Mouse (Mus musculus) hindbrain, embryonic 10.5 days (tissue): Measurements from ENCODE around the gene Chchd2. TPM values are rescaled to one million over a fixed set of nuclear protein-coding genes. Genes with fewer than 3 reads are reported as not detected.

Source experiments
- DNase-seq: peaks from one replicate; pipeline ENCODE4 v3.0.0-alpha.2; 2017; ENCODE audit warnings: low spot score
- H3K27ac ChIP-seq: fragments of 300-500 bp; sonication (generic); 2 replicates; pipeline ENCODE4 v1.5.1; 2016; ENCODE audit warnings: mild to moderate bottlenecking, moderate library complexity
- H3K27me3 ChIP-seq: fragments of 300-500 bp; sonication (generic); 2 replicates; pipeline ENCODE4 v1.6.1; 2016; ENCODE audit warnings: mild to moderate bottlenecking; ENCODE audit not compliant: poor library complexity, insufficient read depth, severe bottlenecking
- H3K36me3 ChIP-seq: fragments of 300-500 bp; sonication (generic); 2 replicates; pipeline ENCODE4 v1.6.1; 2016; ENCODE audit warnings: mild to moderate bottlenecking, moderate library complexity
- H3K4me1 ChIP-seq: fragments of 300-500 bp; sonication (generic); replicated peaks from 2 replicates; pipeline ENCODE4 v1.6.1; 2016; ENCODE audit warnings: mild to moderate bottlenecking
- H3K4me3 ChIP-seq: fragments of 300-500 bp; sonication (generic); 2 replicates; pipeline ENCODE4 v1.5.1; 2016; ENCODE audit warnings: mild to moderate bottlenecking, moderate library complexity
- H3K9me3 ChIP-seq: fragments of 300-500 bp; sonication (generic); 2 replicates; pipeline ENCODE4 v1.6.1; 2016; ENCODE audit warnings: mild to moderate bottlenecking, moderate library complexity
- WGBS: fragments of 180-500 bp; shearing (Covaris S2); methylation state at CpG from one replicate; pipeline ENCODE4 v1.1.7; 2016; 5-methylcytosine and 5-hydroxymethylcytosine counted together
- polyA plus RNA-seq: library from polyadenylated mRNA; unstranded; fragments of >200 nt; fragmentation: Nextera tagmentation; extraction: Ambion mirVana; gene quantifications from 2 replicates; pipeline ENCODE4 v1.2.1, GENCODE M21; 2016

Gene Chchd2
- polyA plus RNA-seq, 1 experiment from 2014 or later: 1,092 TPM

DNA sequence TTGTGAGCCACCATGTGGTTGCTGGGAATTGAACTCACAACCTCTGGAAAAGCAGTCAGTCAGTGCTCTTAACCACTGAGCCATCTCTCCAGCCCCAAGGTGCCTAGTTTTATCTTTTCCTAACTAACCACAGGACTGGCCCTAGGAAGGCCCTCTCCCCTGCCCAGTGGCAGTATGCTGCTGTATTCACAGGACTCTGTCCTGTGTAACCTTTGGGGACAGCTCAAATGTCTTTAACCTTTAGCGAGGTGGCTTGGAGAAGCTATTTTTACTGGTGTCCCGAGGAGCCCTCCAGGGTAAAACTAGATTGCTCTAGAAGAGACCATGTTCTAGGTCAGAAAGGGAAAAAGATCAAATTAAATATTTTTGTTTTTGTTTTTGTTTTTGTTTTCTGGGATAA, 16.0 kb downstream of the Chchd2 start:
- no peak overlapping the region for H3K27ac ChIP-seq
- H3K9me3 ChIP-seq: no peaks in the 10 kb centered on the region
- no peaks in the 10 kb centered on the region for H3K4me1 ChIP-seq
- no peaks in the 10 kb centered on the region for H3K36me3 ChIP-seq
- H3K27me3 ChIP-seq: no peaks in the 10 kb centered on the region
- H3K4me3 ChIP-seq: no peak overlapping the region
- DNase-seq: no peak
- 77% methylated on average over 2 of the region's 2 CpGs for WGBS

DNA sequence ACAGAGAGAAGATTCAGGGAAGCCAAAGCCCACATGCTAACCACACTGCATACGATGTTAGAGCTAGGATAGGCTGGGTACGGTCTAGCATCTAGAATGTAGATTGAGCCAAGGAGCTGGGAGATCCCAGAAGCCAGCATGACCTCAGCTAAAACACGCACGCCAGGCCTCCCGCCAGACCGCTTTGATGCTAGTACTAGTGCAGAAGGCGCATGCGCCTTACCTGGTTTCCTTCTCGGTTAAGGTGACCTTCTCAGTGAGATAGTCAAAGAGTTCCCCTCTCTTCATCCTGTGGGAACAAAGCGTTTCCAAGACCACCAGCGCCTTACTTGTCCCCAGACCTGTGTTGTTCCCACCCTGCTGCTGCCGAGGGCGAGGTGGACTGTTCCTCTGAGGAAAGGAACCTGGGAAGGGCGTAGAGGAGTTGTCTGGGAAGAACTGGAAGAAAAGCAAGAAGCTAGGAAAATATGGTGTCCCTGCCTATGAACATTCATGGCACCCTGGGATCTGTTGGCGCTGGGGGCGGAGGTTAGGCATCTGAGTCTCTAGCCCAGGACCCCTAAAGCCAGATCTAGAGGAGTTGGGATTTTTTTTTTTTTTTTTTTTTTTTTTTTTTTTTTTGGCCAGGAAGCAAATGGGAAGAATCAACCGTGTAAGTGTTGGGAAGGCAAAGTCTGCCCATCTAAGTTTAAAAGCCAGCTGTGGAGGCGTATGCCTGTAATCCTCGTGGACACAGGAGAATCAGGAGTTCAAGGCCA, 17.9 kb downstream of the Chchd2 start:
- Histone ChIP-seq H3K36me3 (no peaks in the 10 kb centered on the region), H3K27me3 (no peaks in the 10 kb centered on the region), H3K4me3 (no peak overlapping the region), H3K9me3 (no peaks in the 10 kb centered on the region), H3K27ac (no peak overlapping the region), H3K4me1 (peaks cover 2% of the 10 kb centered on the region)
- DNase-seq: no peak
- 87% methylated on average over 19 of the region's 19 CpGs for WGBS

- 90% methylated on average over 12 of the region's 12 CpGs for WGBS
- Histone ChIP-seq H3K4me1 (peaks cover 7% of the 10 kb centered on the region), H3K9me3 (peaks cover 7% of the 10 kb centered on the region; the same call in 1 of the 2 replicates), H3K36me3 (peaks cover 23% of the 10 kb centered on the region), H3K4me3 (no peak overlapping the region), H3K27me3 (no peaks in the 10 kb centered on the region), H3K27ac (no peak overlapping the region)
- DNase-seq: no peak
These were observed 21.4 kb downstream of the Chchd2 start for GRCm38 (mm10) chr5:129865841-129866240.

DNA sequence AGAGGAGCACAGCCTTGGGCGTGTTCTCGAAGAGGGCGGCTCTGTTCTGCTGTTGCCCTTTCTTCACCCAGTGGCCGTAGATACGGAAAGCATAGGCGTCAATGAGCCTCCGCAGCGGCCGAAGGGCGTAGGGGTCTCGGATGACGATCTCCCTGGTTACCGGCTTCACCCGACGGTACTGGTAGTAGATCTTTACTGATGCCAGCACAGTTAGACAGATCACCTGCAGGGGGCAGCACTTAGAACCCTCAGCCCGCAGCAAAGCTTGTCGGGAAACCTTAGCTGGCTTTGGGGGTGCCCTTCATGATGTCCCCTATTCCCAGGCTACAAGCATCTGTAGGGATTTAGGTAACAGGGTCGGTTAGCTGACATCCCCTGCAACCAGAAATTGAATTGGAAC, 22.8 kb downstream of the Chchd2 start:
- H3K27ac ChIP-seq: no peak overlapping the region; the same call in 1 of the 2 replicates
- WGBS: 12% methylated on average over 18 of the region's 18 CpGs

GRCm38 (mm10) chr5:129862325-129862724, 24.9 kb downstream of the Chchd2 start:
- 96% methylated on average over 6 of the region's 6 CpGs for WGBS
- Histone ChIP-seq H3K27me3 (no peaks in the 10 kb centered on the region), H3K4me1 (peaks cover 7% of the 10 kb centered on the region), H3K27ac (no peak overlapping the region), H3K4me3 (no peak overlapping the region), H3K36me3 (peaks cover 51% of the 10 kb centered on the region), H3K9me3 (peaks cover 7% of the 10 kb centered on the region; the same call in 1 of the 2 replicates)
- no peak for DNase-seq

More for the DNA sequence above, 22.8 kb downstream of the Chchd2 start:
- Histone ChIP-seq H3K9me3 (peaks cover 7% of the 10 kb centered on the region; the same call in 1 of the 2 replicates), H3K27me3 (no peaks in the 10 kb centered on the region), H3K4me3 (no peak overlapping the region; the same call in 1 of the 2 replicates), H3K4me1 (peaks cover 7% of the 10 kb centered on the region), H3K36me3 (peaks cover 36% of the 10 kb centered on the region)
- DNase-seq: peak; percentile 51

GRCm38 (mm10) chr5:129856414-129856813, 30.9 kb downstream of the Chchd2 start:
- peaks cover 84% of the 10 kb centered on the region for H3K36me3 ChIP-seq
- 88% methylated on average over 5 of the region's 5 CpGs for WGBS
- DNase-seq: no peak
- H3K4me3 ChIP-seq: no peak overlapping the region
- H3K9me3 ChIP-seq: no peaks in the 10 kb centered on the region
- no peak overlapping the region for H3K27ac ChIP-seq
- H3K4me1 ChIP-seq: no peaks in the 10 kb centered on the region
- no peaks in the 10 kb centered on the region for H3K27me3 ChIP-seq

GRCm38 (mm10) chr5:129855163-129855562, 32.1 kb downstream of the Chchd2 start:
- Histone ChIP-seq H3K27ac (no peak overlapping the region), H3K9me3 (no peaks in the 10 kb centered on the region), H3K4me1 (no peaks in the 10 kb centered on the region), H3K36me3 (peaks cover 77% of the 10 kb centered on the region), H3K4me3 (no peak overlapping the region), H3K27me3 (no peaks in the 10 kb centered on the region)
- DNase-seq: no peak
- WGBS: 41% methylated on average over 5 of the region's 5 CpGs

DNA sequence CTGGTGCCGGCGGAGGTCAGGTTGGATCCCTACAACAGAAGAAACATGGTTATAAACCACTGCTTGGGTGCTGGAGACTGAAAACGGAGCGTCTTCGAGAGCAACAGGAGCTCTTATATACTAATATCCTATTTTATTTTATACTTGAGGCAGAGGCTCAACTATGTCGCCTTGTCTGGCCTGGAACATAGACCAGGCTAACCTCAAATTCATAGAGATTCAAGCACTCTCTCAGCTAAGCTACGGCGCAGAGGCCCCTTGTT, 39.8 kb downstream of the Chchd2 start:
- DNase-seq: no peak
- Histone ChIP-seq H3K4me1 (peaks cover 11% of the 10 kb centered on the region), H3K36me3 (peaks cover 51% of the 10 kb centered on the region), H3K4me3 (peak overlapping the region; percentile 70), H3K27ac (peak overlapping the region; percentile 89), H3K9me3 (peaks cover 2% of the 10 kb centered on the region; the same call in 1 of the 2 replicates), H3K27me3 (no peaks in the 10 kb centered on the region)
- 67% methylated on average over 8 of the region's 8 CpGs for WGBS

GRCm38 (mm10) chr5:129846752-129847557, 40.3 kb downstream of the Chchd2 start, which contains the start of gene Sumf2:
TSS of gene Sumf2 (plus strand) at chr5:129846986.
- DNase-seq: peak; percentile 97
- H3K4me1 ChIP-seq: peaks cover 11% of the 10 kb centered on the region
- H3K36me3 ChIP-seq: peaks cover 50% of the 10 kb centered on the region
- peak within 1 kb of the TSS; percentile 70 for H3K4me3 ChIP-seq
- 13% methylated on average over 22 of the region's 22 CpGs for WGBS
- peak within 1 kb of the TSS; percentile 89 for H3K27ac ChIP-seq
- H3K27me3 ChIP-seq: no peaks in the 10 kb centered on the region
- peaks cover 2% of the 10 kb centered on the region; the same call in 1 of the 2 replicates for H3K9me3 ChIP-seq

DNA sequence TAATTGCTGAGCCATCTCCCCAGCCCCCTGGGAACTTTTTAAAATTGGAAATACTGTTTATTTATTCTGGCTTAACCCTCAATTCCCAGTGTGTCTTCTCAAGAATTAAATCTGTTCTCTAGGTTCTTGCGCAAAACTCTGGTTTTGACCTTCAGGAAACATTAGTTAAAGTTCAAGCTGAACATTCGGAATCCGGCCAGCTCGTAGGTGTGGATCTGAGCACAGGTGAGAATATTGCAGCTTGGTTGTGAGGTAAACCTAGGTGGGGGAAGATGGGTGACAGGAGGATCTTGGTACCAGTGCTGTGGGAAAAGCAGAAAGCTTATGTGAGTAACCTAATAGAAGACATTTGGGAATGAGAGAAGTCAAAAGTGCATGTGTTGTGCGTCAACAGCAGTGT, 42.4 kb downstream of the Chchd2 start:
- Histone ChIP-seq H3K4me1 (peaks cover 11% of the 10 kb centered on the region), H3K36me3 (peaks cover 36% of the 10 kb centered on the region), H3K27me3 (no peaks in the 10 kb centered on the region), H3K27ac (no peak overlapping the region), H3K4me3 (no peak overlapping the region), H3K9me3 (peaks cover 2% of the 10 kb centered on the region; the same call in 1 of the 2 replicates)
- no peak for DNase-seq
- 96% methylated on average over 5 of the region's 5 CpGs for WGBS

Other genes with a start within 250 kb of the Chchd2 start
- gene Zfp11, start 217.4 kb downstream of the Chchd2 start, polyA plus RNA-seq: 6.5 and 6.8 TPM in 2 replicates
- not detected in 2 replicates for gene Sept14, start 179.0 kb downstream of the Chchd2 start, polyA plus RNA-seq
- 183 and 185 TPM in 2 replicates for gene Mrps17, start 172.0 kb downstream of the Chchd2 start, polyA plus RNA-seq
- gene Nipsnap2, start 162.4 kb downstream of the Chchd2 start, polyA plus RNA-seq: 73.4 and 74.3 TPM in 2 replicates
- 40.2 and 40.5 TPM in 2 replicates for gene Psph, start 100.0 kb downstream of the Chchd2 start, polyA plus RNA-seq
- gene Sumf2, start 40.5 kb downstream of the Chchd2 start, polyA plus RNA-seq: 46.6 and 47.5 TPM in 2 replicates
- gene Zbed5, start 8.3 kb upstream of the Chchd2 start, polyA plus RNA-seq: 6.2 and 6.7 TPM in 2 replicates
- gene Phkg1, start 11.1 kb upstream of the Chchd2 start, polyA plus RNA-seq: 0.10 and 0.26 TPM in 2 replicates
- gene Nupr1l, start 21.1 kb upstream of the Chchd2 start, polyA plus RNA-seq: 3.5 and 4.3 TPM in 2 replicates
- 32.1 and 32.4 TPM in 2 replicates for gene Vkorc1l1, start 54.5 kb upstream of the Chchd2 start, polyA plus RNA-seq
- gene Gusb, start 115.6 kb upstream of the Chchd2 start, polyA plus RNA-seq: 36.1 and 40.5 TPM in 2 replicates
- gene Asl, start 141.8 kb upstream of the Chchd2 start, polyA plus RNA-seq: 37.9 and 40.8 TPM in 2 replicates
- 57.6 and 61.3 TPM in 2 replicates for gene Crcp, start 141.8 kb upstream of the Chchd2 start, polyA plus RNA-seq
- gene Tpst1, start 185.9 kb upstream of the Chchd2 start, polyA plus RNA-seq: 50.0 and 50.3 TPM in 2 replicates